Mouse (Mus musculus) brain, embryonic 18.5 days (tissue): Measurements from ENCODE around the gene Gm4303.
"Not testable (repeated sequence)": the region's sequence is repeated elsewhere in the genome, so short reads cannot be mapped to it uniquely, and the experiment has no call there.

Experiments used
- DNase-seq: peaks from one replicate; pipeline ENCODE4 v3.0.0-alpha.2; 2012; ENCODE audit warnings: low read depth, low spot score

Gene Gm4303

GRCm38 (mm10) chr10:100345672-100346071 is at the start of gene Gm4303:
Gm4303 (plus strand) TSS chr10:100345972.
- DNase-seq = not testable (repeated sequence)

GRCm38 (mm10) chr10:100296105-100296504 is 49.7 kb upstream of the Gm4303 start:
- no peak for DNase-seq

GRCm38 (mm10) chr10:100300106-100300505 is 45.7 kb upstream of the Gm4303 start:
- not testable (repeated sequence) for DNase-seq

- DNase-seq = not testable (repeated sequence)
Observed at GRCm38 (mm10) chr10:100335376-100335775, 10.4 kb upstream of the Gm4303 start, which contains the start of gene Gm4301. Gm4301 (plus strand) TSS chr10:100335676.

GRCm38 (mm10) chr10:100340536-100340935 is 5.2 kb upstream of the Gm4303 start, which contains the start of gene Gm4302:
Gm4302 (plus strand) TSS chr10:100340836.
- not testable (repeated sequence) for DNase-seq

GRCm38 (mm10) chr10:100350793-100351192 is 5.0 kb downstream of the Gm4303 start, which contains the start of gene Gm4305:
Gm4305 (plus strand) TSS chr10:100351093.
- DNase-seq = not testable (repeated sequence)

GRCm38 (mm10) chr10:100356841-100357240 is 11.1 kb downstream of the Gm4303 start:
- DNase-seq = not testable (repeated sequence)

GRCm38 (mm10) chr10:100361038-100361437 is 15.3 kb downstream of the Gm4303 start, which contains the start of gene Gm4307:
Gm4307 (plus strand) TSS chr10:100361338.
- DNase-seq = not testable (repeated sequence)

- not testable (repeated sequence) for DNase-seq
Observed at GRCm38 (mm10) chr10:100382460-100382859, 36.7 kb downstream of the Gm4303 start, which contains the start of gene Gm4312. Gm4312 (minus strand) TSS chr10:100382560.
